Mouse (Mus musculus) forebrain, embryonic 11.5 days (tissue): ENCODE data around the gene Smarcd1. TPM values are rescaled to one million over a fixed set of nuclear protein-coding genes. Genes with fewer than 3 reads are reported as not detected.

ENCODE experiments used
- ATAC-seq: fragments of 200-750 bp; cut with Nextera tagmentation; replicated peaks from 2 replicates; pipeline ENCODE4 v1.8.0; 2017; ENCODE audit warnings: moderate TSS enrichment; ENCODE audit not compliant: low FRiP score
- DNase-seq: peaks from one replicate; pipeline ENCODE4 v3.0.0-alpha.2; 2017; ENCODE audit warnings: low spot score
- H3K27ac ChIP-seq: fragments of 300-500 bp; sonication (generic); 2 replicates; pipeline ENCODE4 v1.5.1; 2014; ENCODE audit warnings: low read depth, low read length
- H3K27me3 ChIP-seq: fragments of 300-500 bp; sonication (generic); 2 replicates; pipeline ENCODE4 v1.6.1; 2014; ENCODE audit warnings: mild to moderate bottlenecking, low read length, mixed read lengths; ENCODE audit not compliant: control insufficient read depth, insufficient read depth
- H3K36me3 ChIP-seq: fragments of 300-500 bp; sonication (generic); 2 replicates; pipeline ENCODE4 v1.6.1; 2014; ENCODE audit warnings: mild to moderate bottlenecking, low read length, moderate library complexity, mixed read lengths; ENCODE audit not compliant: control insufficient read depth, insufficient read depth
- H3K4me1 ChIP-seq: fragments of 300-500 bp; sonication (generic); replicated peaks from 2 replicates; pipeline ENCODE4 v1.6.1; 2014; ENCODE audit warnings: low read length, mixed read lengths; ENCODE audit not compliant: control insufficient read depth, insufficient read depth
- H3K4me2 ChIP-seq: fragments of 300-500 bp; sonication (generic); 2 replicates; pipeline ENCODE4 v1.6.1; 2014; ENCODE audit warnings: low read depth, mild to moderate bottlenecking, low read length, moderate library complexity, mixed read lengths; ENCODE audit not compliant: severe bottlenecking
- H3K4me3 ChIP-seq: fragments of 300-500 bp; sonication (generic); 2 replicates; pipeline ENCODE4 v1.5.1; 2014; ENCODE audit warnings: low read depth, low read length
- H3K9ac ChIP-seq: fragments of 300-500 bp; sonication (generic); 2 replicates; pipeline ENCODE4 v1.6.1; 2014; ENCODE audit warnings: low read length
- H3K9me3 ChIP-seq: fragments of 300-500 bp; sonication (generic); 2 replicates; pipeline ENCODE4 v1.6.1; 2016; ENCODE audit warnings: low read length, mixed read lengths; ENCODE audit not compliant: control insufficient read depth
- WGBS: fragments of 180-500 bp; shearing (Covaris S2); extraction: QIAGEN DNeasy Blood & Tissue Kit; methylation state at CpG from one replicate; pipeline ENCODE4 v1.1.7; 2014; 5-methylcytosine and 5-hydroxymethylcytosine counted together
- polyA plus RNA-seq: library from polyadenylated mRNA; unstranded; fragments of >200 nt; fragmentation: Nextera tagmentation; extraction: Ambion mirVana; gene quantifications from 2 replicates; pipeline ENCODE4 v1.2.1, GENCODE M21; 2014

The Smarcd1 gene
- polyA plus RNA-seq, 1 experiment from 2014 or later, result 134 TPM

- peaks cover 18% of the 10 kb centered on the region for H3K4me1 ChIP-seq
- peak within 1 kb of the TSS; percentile 39 for H3K9ac ChIP-seq
- WGBS, result 67% methylated on average over 11 of the region's 11 CpGs
- H3K27me3 ChIP-seq, result no peaks in the 10 kb centered on the region
- H3K4me3 ChIP-seq, result peak within 1 kb of the TSS; percentile 16; the same call in 1 of the 2 replicates
- ATAC-seq (no peak), DNase-seq (peak; percentile 82)
- H3K36me3 ChIP-seq, result peaks cover 17% of the 10 kb centered on the region
- peak within 1 kb of the TSS; percentile 41; the same call in 1 of the 2 replicates for H3K27ac ChIP-seq
- H3K4me2 ChIP-seq, result peak within 1 kb of the TSS; percentile 70
- no peaks in the 10 kb centered on the region for H3K9me3 ChIP-seq
These were observed 3.6 kb downstream of the Smarcd1 start, which contains the start of gene Gm17349 for GRCm38 (mm10) chr15:99705440-99706048. Gene Gm17349, minus strand, starts transcription at chr15:99705490.

- WGBS, result 97% methylated on average over 13 of the region's 13 CpGs
- Histone ChIP-seq H3K9ac (no peak overlapping the region), H3K9me3 (no peaks in the 10 kb centered on the region), H3K27ac (no peak overlapping the region), H3K4me2 (no peak overlapping the region), H3K36me3 (peaks cover 20% of the 10 kb centered on the region), H3K4me3 (no peak overlapping the region), H3K4me1 (peaks cover 16% of the 10 kb centered on the region), H3K27me3 (no peaks in the 10 kb centered on the region)
- DNase-seq (no peak), ATAC-seq (no peak)
These were observed 6.2 kb downstream of the Smarcd1 start for GRCm38 (mm10) chr15:99708176-99708575.

- Histone ChIP-seq H3K4me1 (no peaks in the 10 kb centered on the region), H3K4me2 (no peak overlapping the region), H3K36me3 (peaks cover 20% of the 10 kb centered on the region), H3K4me3 (no peak overlapping the region), H3K27me3 (no peaks in the 10 kb centered on the region), H3K27ac (no peak overlapping the region), H3K9ac (no peak overlapping the region), H3K9me3 (no peaks in the 10 kb centered on the region)
- ATAC-seq, result no peak
- WGBS, result 93% methylated on average over 10 of the region's 10 CpGs
- no peak for DNase-seq
These were observed 8.6 kb downstream of the Smarcd1 start for GRCm38 (mm10) chr15:99710221-99711190.

GRCm38 (mm10) chr15:99711491-99711890 lies 9.6 kb downstream of the Smarcd1 start:
- Histone ChIP-seq H3K4me1 (0 out of 2 replicates have a peak, but pooled peaks cover 2% of the 10 kb centered on the region), H3K36me3 (peaks cover 20% of the 10 kb centered on the region), H3K4me3 (no peak overlapping the region), H3K9ac (no peak overlapping the region), H3K27ac (no peak overlapping the region), H3K4me2 (no peak overlapping the region), H3K9me3 (no peaks in the 10 kb centered on the region), H3K27me3 (no peaks in the 10 kb centered on the region)
- ATAC-seq (no peak), DNase-seq (no peak)
- 79% methylated on average over 3 of the region's 3 CpGs for WGBS

GRCm38 (mm10) chr15:99712666-99713559 lies 11.0 kb downstream of the Smarcd1 start:
- 72% methylated on average over 13 of the region's 13 CpGs for WGBS
- Histone ChIP-seq H3K4me3 (no peak overlapping the region), H3K27me3 (no peaks in the 10 kb centered on the region), H3K4me1 (0 out of 2 replicates have a peak, but pooled peaks cover 2% of the 10 kb centered on the region), H3K4me2 (no peak overlapping the region), H3K36me3 (peaks cover 12% of the 10 kb centered on the region; the same call in 1 of the 2 replicates), H3K9ac (no peak overlapping the region), H3K27ac (no peak overlapping the region), H3K9me3 (no peaks in the 10 kb centered on the region)
- ATAC-seq, result no peak
- no peak for DNase-seq

- Histone ChIP-seq H3K27me3 (no peaks in the 10 kb centered on the region), H3K4me2 (no peak overlapping the region), H3K9me3 (no peaks in the 10 kb centered on the region), H3K27ac (no peak overlapping the region), H3K4me1 (0 out of 2 replicates have a peak, but pooled peaks cover 2% of the 10 kb centered on the region), H3K36me3 (peaks cover 7% of the 10 kb centered on the region; the same call in 1 of the 2 replicates), H3K9ac (no peak overlapping the region), H3K4me3 (no peak overlapping the region)
- DNase-seq, result no peak
- ATAC-seq, result no peak
- WGBS, result 87% methylated on average over 3 of the region's 3 CpGs
These were observed 11.6 kb downstream of the Smarcd1 start for GRCm38 (mm10) chr15:99713569-99713968.

- 75% methylated on average over 4 of the region's 4 CpGs for WGBS
- DNase-seq (no peak), ATAC-seq (no peak)
- Histone ChIP-seq H3K27ac (no peak overlapping the region), H3K9me3 (no peaks in the 10 kb centered on the region), H3K4me3 (no peak overlapping the region), H3K4me1 (0 out of 2 replicates have a peak, but pooled peaks cover 2% of the 10 kb centered on the region), H3K9ac (no peak overlapping the region), H3K27me3 (no peaks in the 10 kb centered on the region), H3K4me2 (no peak overlapping the region), H3K36me3 (peaks cover 4% of the 10 kb centered on the region; the same call in 1 of the 2 replicates)
These were observed 12.3 kb downstream of the Smarcd1 start for GRCm38 (mm10) chr15:99714206-99714605.

GRCm38 (mm10) chr15:99714858-99715257 lies 12.9 kb downstream of the Smarcd1 start:
- Histone ChIP-seq H3K27ac (no peak overlapping the region; the same call in 1 of the 2 replicates), H3K4me1 (0 out of 2 replicates have a peak, but pooled peaks cover 2% of the 10 kb centered on the region), H3K36me3 (peaks cover 4% of the 10 kb centered on the region; the same call in 1 of the 2 replicates), H3K27me3 (no peaks in the 10 kb centered on the region), H3K9ac (no peak overlapping the region), H3K4me3 (no peak overlapping the region), H3K4me2 (no peak overlapping the region), H3K9me3 (no peaks in the 10 kb centered on the region)
- 48% methylated on average over 7 of the region's 7 CpGs for WGBS
- DNase-seq (peak; percentile 85), ATAC-seq (peak; percentile 45; the same call in 1 of the 2 replicates)
